Mouse (Mus musculus) forebrain, embryonic 13.5 days (tissue): Measurements from ENCODE around the gene Gast. TPM values are rescaled to one million over a fixed set of nuclear protein-coding genes. Genes with fewer than 3 reads are reported as not detected.
A peak's percentile ranks its signal among the peaks of the same experiment; 100 is the strongest.
"Not testable (repeated sequence)": the region's sequence is repeated elsewhere in the genome, so short reads cannot be mapped to it uniquely, and the experiment has no call there.

Source experiments
- ATAC-seq: fragments of 200-750 bp; cut with Nextera tagmentation; 2 replicates; pipeline ENCODE4 v1.8.0; 2017
- H3K27ac ChIP-seq: fragments of 300-500 bp; sonication (generic); 2 replicates; pipeline ENCODE4 v1.5.1; 2015; ENCODE audit warnings: inconsistent platforms, mild to moderate bottlenecking, moderate library complexity
- H3K27me3 ChIP-seq: fragments of 300-500 bp; sonication (generic); 2 replicates; pipeline ENCODE4 v1.6.1; 2015; ENCODE audit warnings: mild to moderate bottlenecking, inconsistent platforms
- H3K36me3 ChIP-seq: fragments of 300-500 bp; sonication (generic); 2 replicates; pipeline ENCODE4 v1.6.1; 2015; ENCODE audit warnings: mild to moderate bottlenecking, inconsistent platforms; ENCODE audit not compliant: poor library complexity, severe bottlenecking
- H3K4me1 ChIP-seq: fragments of 300-500 bp; sonication (generic); 2 replicates; pipeline ENCODE4 v1.6.1; 2015; ENCODE audit warnings: inconsistent platforms
- H3K4me2 ChIP-seq: fragments of 300-500 bp; sonication (generic); 2 replicates; pipeline ENCODE4 v1.6.1; 2015; ENCODE audit warnings: inconsistent platforms, mild to moderate bottlenecking, moderate library complexity
- H3K4me3 ChIP-seq: fragments of 300-500 bp; sonication (generic); 2 replicates; pipeline ENCODE4 v1.5.1; 2015; ENCODE audit warnings: mild to moderate bottlenecking, inconsistent platforms
- H3K9ac ChIP-seq: fragments of 300-500 bp; sonication (generic); 2 replicates; pipeline ENCODE4 v1.6.1; 2015; ENCODE audit warnings: mild to moderate bottlenecking, inconsistent platforms
- H3K9me3 ChIP-seq: fragments of 300-500 bp; sonication (generic); replicated peaks from 2 replicates; pipeline ENCODE4 v1.6.1; 2016; ENCODE audit warnings: inconsistent platforms
- whole genome bisulfite sequencing: fragments of 180-500 bp; shearing (Covaris S2); methylation state at CpG from one replicate; pipeline ENCODE4 v1.1.7; 2015; 5-methylcytosine and 5-hydroxymethylcytosine counted together
- polyA plus RNA-seq: library from polyadenylated mRNA; unstranded; fragments of >200 nt; fragmentation: Nextera tagmentation; extraction: Ambion mirVana; gene quantifications from 2 replicates; pipeline ENCODE4 v1.2.1, GENCODE M21; 2015

Gast gene
- polyA plus RNA-seq, 1 experiment from 2014 or later: 0.56 TPM

DNA sequence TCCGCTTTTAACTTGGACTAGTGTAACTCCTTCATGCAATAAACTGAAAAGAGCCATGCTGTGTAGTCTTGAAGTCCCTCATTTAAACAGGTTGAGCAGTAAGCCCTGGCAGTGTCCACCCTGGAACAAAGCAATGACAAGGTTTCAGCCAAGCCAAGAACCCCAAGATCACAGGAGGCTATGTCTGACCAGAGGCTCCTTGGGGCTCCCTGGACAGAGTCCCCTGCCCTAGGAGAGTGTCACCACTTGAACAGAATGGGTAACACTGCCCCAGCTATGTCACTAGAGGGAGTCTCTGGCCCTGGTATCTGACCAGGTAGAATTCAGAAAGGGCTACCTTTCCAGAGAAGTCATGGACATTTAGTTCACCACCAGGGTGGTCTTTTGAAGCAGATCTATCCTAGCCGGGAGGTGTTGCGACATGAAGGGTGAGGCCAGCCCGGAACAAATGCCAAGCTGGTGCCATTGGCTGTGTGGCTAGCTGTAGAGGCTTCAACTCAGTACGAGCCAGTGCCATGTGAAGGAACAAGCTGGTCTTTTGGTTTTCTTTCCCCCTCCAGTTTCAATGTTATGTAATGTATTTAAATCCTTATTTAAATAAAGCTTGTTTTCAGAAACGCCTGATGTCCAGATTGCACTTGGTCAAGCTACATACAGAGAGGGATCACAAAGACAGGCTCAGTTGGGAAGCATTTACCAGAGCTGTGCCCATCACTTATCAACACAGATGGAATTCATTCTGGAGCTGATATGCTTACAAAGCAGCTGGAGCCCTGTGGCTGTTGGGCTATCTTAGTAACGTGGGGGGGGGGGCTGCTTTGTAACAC lies 12.5 kb upstream of the Gast start:
- Histone ChIP-seq H3K4me2 (peak overlapping the region; percentile 85), H3K4me1 (peaks cover 13% of the 10 kb centered on the region), H3K36me3 (peaks cover 23% of the 10 kb centered on the region)
- not testable (repeated sequence) for H3K27me3 ChIP-seq, H3K27ac ChIP-seq, ATAC-seq, H3K9me3 ChIP-seq, H3K9ac ChIP-seq, H3K4me3 ChIP-seq
- 79% methylated on average over 7 of the region's 7 CpGs for WGBS

DNA sequence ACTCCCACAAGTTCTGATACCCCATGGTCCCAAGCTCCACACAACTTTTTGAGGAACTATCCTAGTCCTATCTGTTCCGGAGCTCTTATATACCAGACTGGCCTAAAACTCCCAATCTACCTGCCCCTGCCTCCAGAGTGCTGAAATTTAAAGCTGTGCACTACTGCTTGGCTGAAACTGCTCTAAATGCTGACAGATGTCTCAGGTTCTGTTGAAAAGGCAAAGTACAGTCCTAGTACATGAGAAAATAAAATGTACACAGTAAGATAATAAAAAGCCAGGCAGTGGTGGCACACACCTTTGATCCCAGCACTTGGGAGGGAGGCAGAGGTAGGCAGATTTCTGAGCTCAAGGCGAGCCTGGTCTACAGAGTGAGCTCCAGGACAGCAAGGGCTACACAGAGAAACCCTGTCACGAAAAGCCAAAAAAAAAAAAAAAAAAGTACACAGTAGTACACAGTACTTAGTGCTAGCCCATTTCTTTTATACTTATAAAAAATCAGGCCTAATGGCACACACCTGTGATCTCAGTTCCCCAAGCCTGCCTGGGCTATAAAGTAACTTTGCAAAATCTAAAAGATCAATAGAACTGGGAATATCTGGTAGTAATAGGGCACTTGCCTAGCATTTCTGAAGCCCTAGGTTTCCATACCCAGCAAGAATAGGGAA lies 11.5 kb upstream of the Gast start:
- WGBS: 69% methylated on average over 3 of the region's 3 CpGs
- H3K9me3 ChIP-seq: no peaks in the 10 kb centered on the region
- no peak overlapping the region for H3K27ac ChIP-seq
- no peak for ATAC-seq
- no peak overlapping the region for H3K4me2 ChIP-seq
- H3K9ac ChIP-seq: no peak overlapping the region
- no peak overlapping the region for H3K4me3 ChIP-seq
- H3K27me3 ChIP-seq: no peaks in the 10 kb centered on the region
- H3K4me1 ChIP-seq: peaks cover 18% of the 10 kb centered on the region
- peaks cover 23% of the 10 kb centered on the region for H3K36me3 ChIP-seq

DNA sequence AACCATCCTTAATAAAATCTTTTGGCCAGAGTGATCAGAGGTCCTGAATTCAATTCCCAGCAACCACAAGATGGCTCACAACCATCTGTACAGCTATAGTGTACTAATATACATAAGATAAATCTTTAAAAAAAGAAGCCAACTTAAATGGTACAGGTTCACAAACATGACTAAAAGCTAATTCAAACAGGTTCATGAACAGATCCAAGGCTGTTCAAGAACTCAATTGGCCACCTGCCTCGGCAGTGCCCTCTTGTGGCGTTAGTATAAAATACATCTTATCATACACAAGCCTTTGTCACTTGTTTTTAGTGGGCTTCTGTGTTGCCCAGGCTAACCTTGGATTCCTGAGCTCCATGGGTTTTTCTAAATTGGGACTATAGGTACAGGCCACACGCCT lies 10.6 kb upstream of the Gast start:
- Histone ChIP-seq H3K36me3 (peaks cover 23% of the 10 kb centered on the region), H3K4me1 (peaks cover 18% of the 10 kb centered on the region), H3K4me3 (no peak overlapping the region), H3K27me3 (no peaks in the 10 kb centered on the region), H3K9ac (no peak overlapping the region), H3K9me3 (no peaks in the 10 kb centered on the region), H3K27ac (no peak overlapping the region; the same call in 1 of the 2 replicates), H3K4me2 (no peak overlapping the region)
- ATAC-seq: no peak
- 15% methylated on average over 3 of the region's 3 CpGs for WGBS

DNA sequence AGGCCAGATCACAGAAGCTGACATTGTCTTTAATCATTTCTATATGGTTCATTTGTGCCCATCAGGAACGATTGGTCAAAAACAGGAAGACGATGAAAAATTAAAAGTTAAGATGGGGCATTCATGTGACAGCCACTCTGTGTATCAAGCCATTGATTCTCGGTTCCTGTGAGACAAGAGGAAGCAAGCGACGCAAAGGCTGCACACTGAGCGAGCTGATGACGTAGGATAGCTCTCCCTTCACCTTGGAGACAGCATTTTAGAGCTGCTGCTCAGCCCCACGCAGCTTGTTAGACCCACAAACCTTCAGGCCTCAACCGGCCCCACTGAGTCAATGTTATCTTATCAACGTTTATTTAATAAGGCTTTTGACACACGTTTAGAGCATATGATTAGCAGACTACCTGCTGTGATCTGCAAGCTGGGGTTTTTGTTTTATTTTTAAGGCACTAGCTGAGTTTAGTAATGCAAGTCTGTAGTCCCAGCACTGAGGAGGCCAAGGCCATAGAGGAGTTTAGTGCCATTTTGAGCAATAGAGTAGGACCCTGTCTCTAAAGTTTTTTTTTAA lies 9.1 kb upstream of the Gast start:
- Histone ChIP-seq H3K9ac (no peak overlapping the region), H3K4me3 (no peak overlapping the region), H3K27me3 (no peaks in the 10 kb centered on the region), H3K4me2 (no peak overlapping the region), H3K36me3 (peaks cover 23% of the 10 kb centered on the region), H3K4me1 (peaks cover 22% of the 10 kb centered on the region), H3K27ac (no peak overlapping the region), H3K9me3 (no peaks in the 10 kb centered on the region)
- ATAC-seq: no peak
- 74% methylated on average over 11 of the region's 11 CpGs for WGBS

DNA sequence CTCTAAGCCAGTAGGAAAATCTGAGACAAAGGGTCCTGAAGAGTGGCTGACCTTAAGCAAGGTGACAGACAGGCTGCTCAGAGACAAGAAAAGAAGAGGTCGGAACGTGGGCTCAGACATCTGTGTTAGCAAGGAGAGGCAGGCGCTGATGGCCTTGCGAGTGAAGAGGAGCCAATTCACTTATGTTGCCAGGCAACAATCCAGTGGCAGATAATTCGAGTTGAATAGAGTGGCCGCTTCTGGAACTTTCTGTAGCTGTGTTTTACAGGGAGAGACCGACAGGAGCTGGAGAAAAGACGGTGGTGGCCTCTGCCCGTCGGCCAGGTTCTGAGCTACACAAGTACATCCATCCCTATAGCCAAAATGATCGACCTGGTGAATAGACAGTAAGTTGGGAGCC lies 6.9 kb upstream of the Gast start:
- Histone ChIP-seq H3K27ac (0 out of 2 replicates have a peak overlapping the region, but pooled peaks have one; percentile 25), H3K36me3 (peaks cover 8% of the 10 kb centered on the region), H3K9me3 (no peaks in the 10 kb centered on the region), H3K4me3 (no peak overlapping the region), H3K4me1 (peaks cover 18% of the 10 kb centered on the region), H3K4me2 (no peak overlapping the region), H3K9ac (no peak overlapping the region), H3K27me3 (no peaks in the 10 kb centered on the region)
- whole genome bisulfite sequencing: 61% methylated on average over 11 of the region's 11 CpGs
- ATAC-seq: no peak

DNA sequence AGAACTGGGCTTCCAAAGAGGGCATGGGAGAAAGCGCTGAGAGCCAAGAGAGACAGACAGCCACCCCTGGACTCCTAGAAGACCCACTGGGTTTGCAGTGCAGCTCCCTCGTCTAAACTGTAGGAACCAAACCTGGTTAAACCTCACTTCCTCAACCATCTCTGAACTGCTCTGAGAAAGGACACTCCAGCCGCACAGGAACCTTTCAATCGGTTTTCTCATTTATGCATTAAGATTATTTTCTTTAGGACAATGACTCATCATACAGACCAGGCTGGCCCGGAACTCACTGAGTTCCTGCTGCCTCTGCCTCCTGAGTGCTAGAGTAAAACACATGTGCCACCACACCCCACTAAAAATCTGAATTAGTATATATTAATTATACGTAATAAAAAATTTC lies 6.4 kb upstream of the Gast start:
- Histone ChIP-seq H3K36me3 (peaks cover 3% of the 10 kb centered on the region; the same call in 1 of the 2 replicates), H3K27ac (no peak overlapping the region), H3K9ac (no peak overlapping the region), H3K4me1 (peaks cover 23% of the 10 kb centered on the region), H3K27me3 (no peaks in the 10 kb centered on the region), H3K4me3 (no peak overlapping the region), H3K4me2 (no peak overlapping the region), H3K9me3 (no peaks in the 10 kb centered on the region)
- no peak for ATAC-seq
- 91% methylated on average over 6 of the region's 6 CpGs for WGBS

DNA sequence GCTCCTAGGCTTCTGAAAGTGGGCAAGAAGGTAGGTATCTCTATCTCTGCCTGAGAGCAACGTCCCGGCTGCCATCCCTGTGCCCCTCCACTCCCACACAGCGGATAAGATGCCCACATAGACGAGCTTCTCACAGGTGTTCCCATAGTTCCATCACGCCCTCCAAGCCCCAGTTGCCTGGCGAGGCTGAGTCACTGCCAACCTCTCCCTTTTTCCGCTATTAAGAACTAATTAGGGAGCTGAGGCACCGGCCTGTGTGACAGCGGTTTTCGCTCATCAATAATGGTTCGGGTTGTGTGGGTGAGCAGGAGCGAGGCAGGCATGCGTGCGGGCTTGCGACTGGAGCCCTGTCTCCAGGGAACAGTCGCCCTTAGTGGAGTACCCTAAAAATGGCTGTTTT lies 4.0 kb upstream of the Gast start:
- H3K9ac ChIP-seq: no peak overlapping the region
- H3K4me1 ChIP-seq: peaks cover 35% of the 10 kb centered on the region
- ATAC-seq: no peak
- no peak overlapping the region for H3K4me3 ChIP-seq
- 39% methylated on average over 16 of the region's 16 CpGs for WGBS
- peak overlapping the region; percentile 19; the same call in 1 of the 2 replicates for H3K4me2 ChIP-seq
- peak overlapping the region; percentile 6; the same call in 1 of the 2 replicates for H3K27ac ChIP-seq
- H3K36me3 ChIP-seq: no peaks in the 10 kb centered on the region
- H3K9me3 ChIP-seq: no peaks in the 10 kb centered on the region
- H3K27me3 ChIP-seq: no peaks in the 10 kb centered on the region

DNA sequence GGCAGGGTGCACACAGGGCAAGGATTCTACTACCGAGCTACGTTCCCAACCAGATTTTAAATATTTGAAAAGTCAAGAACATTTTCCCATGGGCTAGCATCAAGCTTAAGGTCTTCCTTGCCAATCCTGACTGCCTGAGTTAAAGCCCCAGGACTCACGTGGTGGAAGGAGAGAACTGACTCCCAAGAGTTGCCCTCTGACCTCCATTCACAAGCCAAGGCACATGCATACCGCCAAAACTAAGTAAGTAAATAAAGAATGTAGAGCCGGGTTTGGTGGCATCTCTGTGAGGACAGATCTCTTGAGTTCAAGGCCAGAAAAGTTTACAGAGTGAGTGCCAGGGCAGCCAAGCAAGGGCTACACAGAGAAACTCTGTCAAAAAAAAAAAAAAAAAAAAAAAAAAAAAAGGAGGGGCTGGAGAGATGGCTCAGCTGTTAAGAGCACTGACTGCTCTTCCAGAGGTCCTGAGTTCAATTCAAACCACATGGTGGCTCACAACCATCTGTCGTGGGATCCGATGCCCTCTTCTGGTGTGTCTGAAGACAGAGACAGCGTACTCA lies 3.3 kb upstream of the Gast start:
- H3K4me2 ChIP-seq: not testable (repeated sequence)

DNA sequence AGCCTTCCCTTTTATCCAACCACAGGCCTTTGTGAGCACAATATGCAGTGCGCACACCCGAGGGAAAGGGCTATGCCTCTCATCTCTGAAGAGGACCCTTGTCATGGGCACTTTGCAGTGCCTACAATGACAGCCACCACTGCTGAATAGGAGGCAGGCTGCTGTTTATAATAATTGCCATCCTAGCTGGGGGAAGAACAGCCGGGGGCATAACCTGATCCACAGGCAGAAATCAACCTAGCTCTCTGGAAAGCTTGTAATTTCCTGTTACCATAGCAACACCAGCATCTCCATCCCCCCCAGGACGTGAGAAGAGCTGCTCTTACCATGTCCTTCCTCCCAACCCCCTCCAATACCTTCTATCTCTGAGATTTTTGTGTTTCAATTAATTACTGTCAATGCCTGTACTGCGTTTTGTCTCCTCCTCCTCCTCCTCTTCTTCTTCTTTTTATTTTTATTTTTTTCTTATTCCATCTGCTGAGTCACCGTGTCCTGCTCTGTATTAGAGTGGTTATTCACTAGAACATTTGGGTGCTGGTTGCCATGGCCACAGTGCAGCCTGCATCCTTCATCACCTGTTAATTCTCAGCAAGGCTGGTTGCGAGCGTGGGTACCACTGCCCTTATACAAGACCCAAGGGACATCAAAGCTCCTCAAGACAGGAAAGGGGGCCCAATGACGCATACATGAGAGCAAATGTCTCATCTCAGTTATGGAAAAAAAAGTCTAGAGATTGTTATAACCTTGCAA lies 1.3 kb upstream of the Gast start:
- H3K4me1 ChIP-seq: peaks cover 39% of the 10 kb centered on the region
- no peaks in the 10 kb centered on the region for H3K27me3 ChIP-seq
- ATAC-seq: peak; percentile 85

More for the DNA sequence above, 3.3 kb upstream of the Gast start:
- not testable (repeated sequence) for H3K27ac ChIP-seq, H3K27me3 ChIP-seq, H3K4me3 ChIP-seq, H3K9me3 ChIP-seq, H3K9ac ChIP-seq, H3K36me3 ChIP-seq, ATAC-seq
- peaks cover 39% of the 10 kb centered on the region for H3K4me1 ChIP-seq
- WGBS: 67% methylated on average over 8 of the region's 8 CpGs

DNA sequence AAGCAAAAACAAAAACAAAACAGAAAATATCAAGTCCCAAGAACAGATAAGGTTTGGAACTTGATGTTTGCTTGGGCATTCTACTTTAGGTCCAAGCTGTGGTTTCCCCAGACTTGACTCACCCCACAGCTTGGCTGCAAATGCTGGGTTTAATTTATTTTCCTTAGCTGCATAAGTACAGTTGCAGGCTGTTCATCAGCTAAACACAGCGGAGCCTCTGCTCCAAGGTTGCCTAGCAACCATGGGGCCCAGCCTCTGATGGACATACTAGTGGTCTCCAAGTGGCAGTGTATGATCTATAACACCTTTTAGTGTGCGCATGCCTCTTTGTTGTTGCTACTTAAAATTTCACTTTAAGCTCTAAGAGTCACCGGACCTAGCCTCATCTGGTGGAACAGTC lies 1.5 kb downstream of the Gast start:
- Histone ChIP-seq H3K4me3 (no peak overlapping the region), H3K4me2 (no peak overlapping the region), H3K27me3 (no peaks in the 10 kb centered on the region), H3K4me1 (peaks cover 32% of the 10 kb centered on the region), H3K9ac (no peak overlapping the region), H3K27ac (peak overlapping the region; percentile 55), H3K9me3 (no peaks in the 10 kb centered on the region), H3K36me3 (no peaks in the 10 kb centered on the region)
- 0 out of 2 replicates have a peak, but pooled peaks have one; percentile 43 for ATAC-seq
- WGBS: 50% methylated on average over 3 of the region's 3 CpGs

More for the DNA sequence above, 1.3 kb upstream of the Gast start:
- Histone ChIP-seq H3K4me3 (no peak overlapping the region), H3K27ac (peak overlapping the region; percentile 90), H3K9me3 (no peaks in the 10 kb centered on the region), H3K9ac (no peak overlapping the region), H3K36me3 (no peaks in the 10 kb centered on the region), H3K4me2 (peak overlapping the region; percentile 24; the same call in 1 of the 2 replicates)
- 47% methylated on average over 9 of the region's 9 CpGs for WGBS

DNA sequence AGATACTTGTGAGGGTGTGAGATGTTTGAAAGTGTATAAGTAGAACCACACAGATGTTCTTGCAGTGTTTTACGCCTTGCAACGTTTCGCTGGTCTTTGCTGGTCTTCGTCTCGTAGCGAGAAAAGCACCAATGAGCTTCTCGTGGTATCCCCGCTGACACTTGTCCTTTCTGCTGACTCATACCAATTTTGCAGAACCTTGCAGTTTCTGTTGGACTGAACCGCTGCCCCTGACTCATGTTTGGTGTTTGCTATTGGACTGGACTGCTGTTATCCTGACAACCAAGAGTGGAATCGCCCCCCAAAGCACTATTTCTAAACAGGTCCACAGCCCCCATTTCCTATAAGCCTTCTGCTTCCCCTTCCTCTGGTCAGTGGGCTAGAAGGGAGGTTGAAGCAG lies 10.1 kb downstream of the Gast start:
- no peak overlapping the region for H3K4me3 ChIP-seq
- no peak for ATAC-seq
- H3K4me2 ChIP-seq: no peak overlapping the region
- H3K9ac ChIP-seq: no peak overlapping the region
- H3K9me3 ChIP-seq: no peaks in the 10 kb centered on the region
- no peak overlapping the region for H3K27ac ChIP-seq
- WGBS: 91% methylated on average over 10 of the region's 10 CpGs
- no peaks in the 10 kb centered on the region for H3K27me3 ChIP-seq
- 0 out of 2 replicates have a peak, but pooled peaks cover 12% of the 10 kb centered on the region for H3K4me1 ChIP-seq
- peaks cover 9% of the 10 kb centered on the region; the same call in 1 of the 2 replicates for H3K36me3 ChIP-seq
